Mouse (Mus musculus) erythroblast, embryonic 14.5 days (primary cell): ENCODE results near the gene Rbm38. TPM values are rescaled to one million over a fixed set of nuclear protein-coding genes. Genes with fewer than 3 reads are reported as not detected.

ENCODE experiments used
- H3K27me3 ChIP-seq: 2 replicates; pipeline ENCODE4 v1.6.1; 2012; ENCODE audit warnings: inconsistent platforms; ENCODE audit not compliant: control insufficient read depth
- H3K36me3 ChIP-seq: 2 replicates; pipeline ENCODE4 v1.6.1; 2012; ENCODE audit warnings: mild to moderate bottlenecking, inconsistent platforms; ENCODE audit not compliant: control insufficient read depth
- H3K4me1 ChIP-seq: 2 replicates; pipeline ENCODE4 v1.6.1; 2012; ENCODE audit warnings: inconsistent platforms; ENCODE audit not compliant: control insufficient read depth
- H3K4me3 ChIP-seq: replicated peaks from 2 replicates; pipeline ENCODE3; 2012; ENCODE audit warnings: moderate library complexity, mild to moderate bottlenecking, inconsistent platforms
- H3K9me3 ChIP-seq: 2 replicates; pipeline ENCODE4 v1.6.1; 2012; ENCODE audit warnings: low read length, inconsistent platforms, mixed read lengths; ENCODE audit not compliant: control insufficient read depth
- GATA1 ChIP-seq: IDR thresholded peaks from 2 replicates; pipeline ENCODE4 v1.6.1; 2012; ENCODE audit warnings: low read length, inconsistent platforms, mixed read lengths
- TAL1 ChIP-seq: IDR thresholded peaks from 3 replicates; pipeline ENCODE4 v1.6.1; 2012; ENCODE audit warnings: low read length, inconsistent platforms, mixed read lengths
- polyA plus RNA-seq: library from polyadenylated mRNA; stranded (reverse); fragments of >175 nt; gene quantifications from 2 replicates; pipeline ENCODE4 v1.2.3, GENCODE M21; 2012

The Rbm38 gene
- polyA plus RNA-seq, 1 experiment, result 548 TPM

- Histone ChIP-seq H3K36me3 (no peaks in the 10 kb centered on the region), H3K9me3 (no peaks in the 10 kb centered on the region), H3K27me3 (peaks cover 2% of the 10 kb centered on the region; the same call in 1 of the 2 replicates), H3K4me3 (no peak overlapping the region), H3K4me1 (peaks cover 33% of the 10 kb centered on the region)
- TF ChIP-seq TAL1, result no peak
- TF ChIP-seq GATA1, result no peak
Observed at GRCm38 (mm10) chr2:173082706-173083105, 62.4 kb downstream of the Rbm38 start.

- H3K4me3 ChIP-seq, result no peak overlapping the region
- TF ChIP-seq GATA1, result no peak
- TF ChIP-seq TAL1, result no peak
- no peaks in the 10 kb centered on the region for H3K36me3 ChIP-seq
- peaks cover 32% of the 10 kb centered on the region for H3K4me1 ChIP-seq
- H3K27me3 ChIP-seq, result peaks cover 2% of the 10 kb centered on the region; the same call in 1 of the 2 replicates
- no peaks in the 10 kb centered on the region for H3K9me3 ChIP-seq
Observed at GRCm38 (mm10) chr2:173083106-173083505, 62.8 kb downstream of the Rbm38 start.

- Histone ChIP-seq H3K9me3 (no peaks in the 10 kb centered on the region), H3K4me3 (no peak overlapping the region), H3K4me1 (peaks cover 34% of the 10 kb centered on the region), H3K27me3 (peaks cover 2% of the 10 kb centered on the region; the same call in 1 of the 2 replicates), H3K36me3 (no peaks in the 10 kb centered on the region)
- TF ChIP-seq TAL1 (no peak), GATA1 (no peak)
Observed at GRCm38 (mm10) chr2:173083712-173084475, 63.6 kb downstream of the Rbm38 start.

Other genes with a start within 250 kb of the Rbm38 start
- not detected in 2 replicates for gene Bmp7, start 80.2 kb upstream of the Rbm38 start, polyA plus RNA-seq
- 0.02 TPM in 1 of 2 replicates, not detected in the other for gene Spo11, start 42.8 kb upstream of the Rbm38 start, polyA plus RNA-seq
- gene Rae1, start 20.4 kb upstream of the Rbm38 start, polyA plus RNA-seq, result 3.4 and 3.7 TPM in 2 replicates
- gene Ctcfl, start 99.0 kb downstream of the Rbm38 start, polyA plus RNA-seq, result not detected in 2 replicates
- 0.01 TPM in 1 of 2 replicates, not detected in the other for gene Pck1, start 132.6 kb downstream of the Rbm38 start, polyA plus RNA-seq
- not detected in 2 replicates for gene Zbp1, start 198.4 kb downstream of the Rbm38 start, polyA plus RNA-seq